Mouse (Mus musculus) gastrocnemius, adult 2 months (tissue): Measurements from ENCODE around the gene Tmem125. TPM values are rescaled to one million over a fixed set of nuclear protein-coding genes. Genes with fewer than 3 reads are reported as not detected.
"Not testable (repeated sequence)": the region's sequence is repeated elsewhere in the genome, so short reads cannot be mapped to it uniquely, and the experiment has no call there.

Source experiments
- DNase-seq: peaks from one replicate; pipeline ENCODE4 v3.0.0; 2022
- H3K27ac ChIP-seq: fragments of 200-600 bp; 2 replicates; pipeline ENCODE4 v1.8.1; 2022; ENCODE audit warnings: mild to moderate bottlenecking
- H3K4me3 ChIP-seq: fragments of 200-600 bp; 2 replicates; pipeline ENCODE4 v1.8.1; 2022; ENCODE audit warnings: mild to moderate bottlenecking, moderate library complexity
- CTCF ChIP-seq: fragments of 200-600 bp; IDR thresholded peaks from 2 replicates; pipeline ENCODE4 v1.8.1; 2022; ENCODE audit warnings: antibody characterized with exemption, mild to moderate bottlenecking, moderate library complexity
- intact Hi-C: fragments of 180-260 bp; cut with DNase I; formaldehyde crosslinking; loops from one replicate; pipeline ENCODE4 v1.15.1; 2025
- total RNA-seq, 2 experiments: library from RNA; stranded (reverse); gene quantifications; 2 replicates each; pipeline ENCODE4 v1.2.3; 2021

Gene Tmem125
- total RNA-seq, 2 experiments from 2014 or later, result not detected

GRCm38 (mm10) chr4:118564062-118564925 is 20.4 kb upstream of the Tmem125 start:
- DNase-seq, result peak; percentile 33
- TF ChIP-seq CTCF, result no peak
- Histone ChIP-seq H3K27ac (no peak overlapping the region), H3K4me3 (no peak overlapping the region)
- intact Hi-C loops, result no loop called here

- Histone ChIP-seq H3K27ac (no peak overlapping the region), H3K4me3 (no peak overlapping the region)
- no peak for DNase-seq
- TF ChIP-seq CTCF, result no peak
- intact Hi-C loops, result no loop called here
These were observed 9.3 kb upstream of the Tmem125 start for GRCm38 (mm10) chr4:118553039-118553649.

GRCm38 (mm10) chr4:118548130-118548480 is 4.3 kb upstream of the Tmem125 start:
- H3K27ac ChIP-seq, intact Hi-C loops, H3K4me3 ChIP-seq: not testable (repeated sequence)
- peak; percentile 46 for DNase-seq

GRCm38 (mm10) chr4:118547424-118548129 is 3.7 kb upstream of the Tmem125 start:
- peak; percentile 72 for DNase-seq
- H3K4me3 ChIP-seq, H3K27ac ChIP-seq, intact Hi-C loops: not testable (repeated sequence)

GRCm38 (mm10) chr4:118544441-118545127 is 740 bp upstream of the Tmem125 start:
- Histone ChIP-seq H3K27ac (0 out of 2 replicates have a peak overlapping the region, but pooled peaks have one; percentile 16), H3K4me3 (no peak overlapping the region)
- intact Hi-C loops, result no loop called here
- no peak for TF ChIP-seq CTCF
- no peak for DNase-seq

- no peak for TF ChIP-seq CTCF
- intact Hi-C loops, result no loop called here
- no peak for DNase-seq
These were observed 700 bp downstream of the Tmem125 start for GRCm38 (mm10) chr4:118543158-118543530.

GRCm38 (mm10) chr4:118542510-118543157 is 1.2 kb downstream of the Tmem125 start:
- peak overlapping the region; percentile 70 for H3K4me3 ChIP-seq
- no peak for TF ChIP-seq CTCF
- intact Hi-C loops, result no loop called here
- DNase-seq, result no peak
- H3K27ac ChIP-seq, result no peak overlapping the region

More at GRCm38 (mm10) chr4:118543158-118543530, 700 bp downstream of the Tmem125 start:
- H3K4me3 ChIP-seq, result peak overlapping the region; percentile 70
- H3K27ac ChIP-seq, result peak overlapping the region; percentile 38; the same call in 1 of the 2 replicates

GRCm38 (mm10) chr4:118539904-118540303 is 3.9 kb downstream of the Tmem125 start:
- intact Hi-C loops, result no loop called here
- H3K27ac ChIP-seq, result no peak overlapping the region
- DNase-seq, result no peak
- no peak overlapping the region for H3K4me3 ChIP-seq
- no peak for TF ChIP-seq CTCF

GRCm38 (mm10) chr4:118537801-118538200 is 6.0 kb downstream of the Tmem125 start:
- DNase-seq, result no peak
- no peak for TF ChIP-seq CTCF
- Histone ChIP-seq H3K27ac (no peak overlapping the region), H3K4me3 (no peak overlapping the region)
- intact Hi-C loops, result no loop called here

GRCm38 (mm10) chr4:118535610-118536009 is 8.2 kb downstream of the Tmem125 start:
- intact Hi-C loops, result no loop called here
- TF ChIP-seq CTCF, result no peak
- Histone ChIP-seq H3K27ac (no peak overlapping the region), H3K4me3 (no peak overlapping the region)
- no peak for DNase-seq

- no peak for TF ChIP-seq CTCF
- no peak overlapping the region for H3K27ac ChIP-seq
- intact Hi-C loops, result no loop called here
- no peak for DNase-seq
- H3K4me3 ChIP-seq, result no peak overlapping the region
These were observed 10.2 kb downstream of the Tmem125 start for GRCm38 (mm10) chr4:118533605-118534004.

GRCm38 (mm10) chr4:118533156-118533555 is 10.7 kb downstream of the Tmem125 start:
- intact Hi-C loops, result no loop called here
- no peak overlapping the region for H3K27ac ChIP-seq
- no peak overlapping the region for H3K4me3 ChIP-seq
- no peak for TF ChIP-seq CTCF
- no peak for DNase-seq
